Mouse (Mus musculus) Muller cell, postnatal 12 days (primary cell): ENCODE measurements around the gene Ppme1.
A peak's percentile ranks its signal among the peaks of the same experiment; 100 is the strongest.

Experiments
- DNase-seq: peaks from one replicate; pipeline ENCODE4 v3.0.0-alpha.2; 2015; ENCODE audit errors: inconsistent ontology term

Ppme1 gene

DNA sequence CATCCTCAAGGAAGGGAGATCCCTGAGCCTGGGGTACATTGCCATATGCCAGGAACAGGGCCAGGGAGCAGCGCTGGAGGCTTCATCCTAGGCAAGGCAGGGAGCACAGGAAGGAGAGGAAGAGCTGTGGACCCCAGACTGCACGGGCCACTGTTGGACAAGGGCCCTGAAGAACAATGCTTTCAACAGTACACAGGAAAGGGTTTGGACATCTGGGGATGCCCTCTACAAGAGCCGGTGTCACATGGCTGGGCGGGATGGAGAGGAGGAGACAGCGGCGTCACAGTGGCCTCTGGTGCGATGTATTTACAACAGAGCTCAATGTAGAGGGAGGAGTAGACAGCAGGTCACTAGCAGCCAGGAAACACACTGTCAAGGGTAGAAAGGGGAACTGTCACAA is 44.6 kb downstream of the Ppme1 start:
- DNase-seq, result no peak

DNA sequence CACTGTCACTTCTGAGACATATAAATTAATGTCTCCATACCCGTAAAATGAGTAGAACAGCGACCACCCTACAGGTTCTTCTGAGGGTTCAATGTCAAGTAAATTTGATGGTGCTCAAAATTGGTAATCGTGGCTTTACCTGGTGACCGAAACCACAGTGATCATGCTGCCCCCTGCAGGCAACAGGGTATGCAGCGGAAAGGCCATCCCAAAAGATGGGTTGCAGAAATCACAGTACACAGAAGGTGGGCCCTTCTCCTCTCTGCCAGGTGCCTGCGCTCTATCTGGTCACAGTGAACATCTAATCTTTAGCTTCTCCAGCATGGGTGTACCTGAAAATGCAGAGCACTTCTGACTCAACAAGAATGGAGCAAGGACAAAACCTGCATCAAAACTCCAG is 46.6 kb downstream of the Ppme1 start:
- DNase-seq, result no peak

DNA sequence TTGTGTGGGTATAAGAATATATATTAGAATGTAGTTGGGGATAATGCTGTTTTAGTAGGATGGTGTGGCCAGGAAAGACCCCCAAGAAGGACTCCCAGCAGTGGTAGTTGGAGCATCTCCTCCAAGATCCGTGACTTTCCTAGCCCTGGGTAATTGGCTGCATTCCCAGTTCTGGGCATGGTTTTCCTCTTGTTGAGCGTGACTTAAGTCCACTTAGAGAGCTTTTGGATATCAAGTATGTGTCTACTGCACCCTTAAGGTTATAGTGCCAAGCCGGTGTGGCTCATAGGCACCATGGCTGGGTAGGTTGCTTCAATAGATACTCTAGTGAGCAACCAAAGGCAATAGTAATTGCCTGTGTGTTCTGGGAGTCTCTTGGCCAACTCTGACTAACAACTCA is 48.4 kb downstream of the Ppme1 start:
- DNase-seq, result no peak

DNA sequence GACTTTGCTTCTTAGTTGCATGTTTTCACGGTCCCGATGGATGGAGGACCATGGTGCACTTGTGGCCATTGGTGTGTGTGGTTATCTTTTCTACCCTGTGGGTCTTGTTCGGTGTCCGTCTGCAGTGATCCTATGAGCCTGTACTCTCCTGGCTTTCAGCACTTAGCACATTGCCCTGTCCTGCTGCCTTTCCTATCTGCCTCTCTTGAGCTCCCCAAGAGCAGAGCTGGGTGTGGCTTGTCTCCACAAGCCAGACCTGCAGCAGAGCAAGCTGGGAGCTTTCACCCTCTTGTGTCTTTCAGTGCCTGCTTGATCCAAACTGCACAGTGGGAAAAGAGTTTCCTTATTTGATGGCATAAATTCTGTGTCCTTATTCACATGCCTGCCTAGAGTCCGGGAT is 54.6 kb downstream of the Ppme1 start:
- no peak for DNase-seq

DNA sequence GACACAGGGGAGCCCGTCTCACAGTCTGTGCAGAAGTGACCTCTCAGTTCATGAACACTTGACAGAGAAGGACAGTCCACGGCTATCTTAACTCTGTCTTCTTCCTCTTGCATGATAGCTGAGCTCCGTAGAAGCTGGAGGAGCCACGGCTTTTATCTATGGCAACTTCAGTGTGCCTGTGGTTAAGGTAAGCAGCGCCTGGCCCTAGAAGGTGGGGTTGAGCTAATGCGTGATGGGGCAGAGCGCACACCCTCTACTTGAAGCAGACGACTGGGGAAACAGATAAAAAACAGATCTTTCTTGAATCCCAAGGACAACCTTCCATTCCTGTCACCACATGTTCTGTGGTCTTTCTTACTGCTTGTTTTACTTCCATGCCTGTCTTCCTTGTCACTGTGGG is 55.2 kb downstream of the Ppme1 start:
- DNase-seq, result no peak

DNA sequence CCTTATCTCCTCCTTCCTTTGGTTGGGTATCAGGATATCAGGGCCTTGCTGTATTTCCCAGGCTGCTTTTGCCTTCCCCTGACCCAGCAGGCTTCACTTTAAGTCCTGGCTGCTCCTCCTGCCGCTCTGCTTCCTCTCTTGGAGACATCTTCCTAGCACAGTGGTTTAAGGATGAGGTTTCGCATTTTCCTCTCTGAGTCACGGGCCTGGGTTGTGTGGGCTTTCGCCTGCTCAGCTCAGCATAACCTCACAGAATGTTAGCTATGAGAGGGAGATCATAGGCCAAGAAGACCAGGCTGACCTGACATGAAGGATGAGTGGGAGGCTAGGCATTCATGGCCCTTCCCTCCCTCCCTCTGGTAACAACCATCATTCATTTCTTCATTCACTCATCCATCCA is 59.4 kb downstream of the Ppme1 start:
- DNase-seq, result peak; percentile 43

DNA sequence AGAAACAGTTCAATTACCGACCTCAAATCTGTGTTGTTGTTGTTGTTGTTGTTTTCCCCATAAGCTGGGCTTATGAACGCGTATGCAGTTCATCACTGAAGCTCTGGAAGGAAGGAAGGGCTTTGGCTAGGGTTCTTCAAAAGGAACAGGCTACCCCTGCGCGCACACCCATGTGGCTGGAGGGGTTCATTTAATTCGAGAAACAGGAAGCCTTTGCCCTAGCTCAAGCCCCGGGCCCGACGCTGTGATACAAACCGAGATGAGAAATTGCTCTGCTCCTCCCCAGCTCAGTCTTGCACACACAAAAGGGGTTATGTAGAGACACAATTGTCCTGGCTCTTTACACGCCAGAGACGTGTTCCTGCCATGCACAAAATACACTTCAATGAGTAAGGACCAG is 61.8 kb downstream of the Ppme1 start:
- no peak for DNase-seq

DNA sequence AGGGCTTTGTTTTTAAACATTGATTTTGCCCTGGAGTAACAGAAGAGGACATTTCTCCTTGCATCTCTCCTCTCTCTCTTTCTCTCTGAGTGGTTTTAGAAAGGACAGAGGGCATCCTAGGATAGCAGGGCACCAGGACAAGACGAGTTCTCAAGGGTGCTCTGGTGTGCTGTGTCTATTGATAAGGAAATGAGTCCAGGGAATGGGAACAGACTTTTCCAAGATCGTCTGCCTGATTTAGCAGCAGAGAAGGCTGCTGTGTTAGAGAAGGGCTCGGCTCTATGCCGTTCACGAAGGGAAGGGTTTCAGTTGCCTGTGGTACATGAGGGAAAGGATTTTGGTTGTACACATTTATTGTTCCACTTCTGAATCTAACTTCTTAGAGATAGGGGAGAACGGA is 62.4 kb downstream of the Ppme1 start:
- DNase-seq, result no peak

DNA sequence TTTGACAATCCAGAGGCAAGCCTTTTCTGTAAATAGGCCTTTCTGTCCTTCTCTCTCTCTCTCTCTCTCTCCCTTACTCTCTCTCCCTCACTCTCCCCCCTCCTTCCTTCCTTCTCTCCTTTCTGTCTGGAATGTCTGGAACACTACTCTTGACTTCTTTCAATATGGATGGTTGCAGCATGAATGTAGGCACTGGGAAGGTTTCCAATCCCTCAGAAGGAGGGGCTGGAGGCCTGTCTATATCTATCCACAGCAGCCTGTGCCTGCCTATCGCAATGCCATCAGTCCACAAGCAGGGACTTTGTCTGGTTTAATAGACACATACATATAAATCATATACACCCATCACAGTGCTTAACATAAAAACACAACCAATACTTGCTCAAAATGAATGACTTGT is 62.9 kb downstream of the Ppme1 start:
- peak; percentile 64 for DNase-seq

DNA sequence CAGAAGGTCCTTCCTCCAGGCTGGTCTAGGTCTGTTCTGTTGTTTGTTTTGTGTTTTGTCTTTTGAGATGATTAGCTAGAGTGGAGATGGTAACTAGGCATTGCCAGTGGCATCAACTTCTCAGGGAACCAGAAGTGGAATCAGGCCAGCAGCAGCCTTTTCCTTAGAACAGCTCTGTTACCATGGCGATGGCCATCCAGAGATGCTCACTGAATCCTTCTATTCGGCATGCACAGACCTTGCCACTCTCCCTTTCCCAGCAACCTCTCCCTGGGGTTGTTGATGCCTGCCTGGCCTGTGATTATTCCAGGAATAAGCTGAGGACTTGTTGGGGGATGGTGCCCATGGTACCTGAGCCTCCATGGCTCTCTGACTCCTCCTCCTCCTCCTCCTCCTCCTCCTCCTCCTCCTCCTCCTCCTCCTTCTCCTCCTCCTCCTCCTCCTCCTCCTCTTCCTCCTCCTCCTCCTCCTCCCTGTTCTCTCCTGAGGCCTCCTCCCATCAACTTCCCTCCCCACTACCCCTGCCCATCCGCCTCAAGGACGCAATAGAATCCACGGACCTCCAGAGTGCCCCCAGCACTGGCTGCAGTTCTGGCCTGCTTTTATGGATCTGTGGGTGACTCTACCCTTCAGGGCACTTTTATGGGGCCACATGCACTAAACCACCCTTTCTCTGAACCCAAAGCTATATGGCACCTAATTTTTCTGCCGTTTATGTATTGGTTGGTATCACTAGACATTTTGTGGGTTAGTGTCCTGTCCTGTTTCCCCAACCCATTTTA is 64.0 kb downstream of the Ppme1 start:
- no peak for DNase-seq

DNA sequence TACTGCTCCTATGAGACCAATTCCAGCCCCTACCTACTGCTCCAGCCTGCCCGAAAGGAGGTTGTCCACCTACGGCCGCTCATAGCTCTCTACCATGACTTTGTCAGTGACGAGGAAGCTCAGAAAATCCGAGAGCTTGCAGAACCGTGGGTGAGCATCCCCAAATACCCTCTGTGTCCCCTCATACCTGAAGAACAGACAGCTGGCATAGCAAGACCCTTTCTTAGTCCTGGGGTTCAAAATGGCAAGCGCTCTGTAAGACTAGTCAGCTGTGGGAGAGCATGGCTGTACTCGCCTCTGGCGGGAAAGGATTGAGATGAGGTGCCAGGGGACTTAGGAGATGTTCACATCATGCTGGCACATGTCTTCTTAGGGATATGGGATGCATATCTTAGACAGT is 66.2 kb downstream of the Ppme1 start:
- DNase-seq, result no peak

DNA sequence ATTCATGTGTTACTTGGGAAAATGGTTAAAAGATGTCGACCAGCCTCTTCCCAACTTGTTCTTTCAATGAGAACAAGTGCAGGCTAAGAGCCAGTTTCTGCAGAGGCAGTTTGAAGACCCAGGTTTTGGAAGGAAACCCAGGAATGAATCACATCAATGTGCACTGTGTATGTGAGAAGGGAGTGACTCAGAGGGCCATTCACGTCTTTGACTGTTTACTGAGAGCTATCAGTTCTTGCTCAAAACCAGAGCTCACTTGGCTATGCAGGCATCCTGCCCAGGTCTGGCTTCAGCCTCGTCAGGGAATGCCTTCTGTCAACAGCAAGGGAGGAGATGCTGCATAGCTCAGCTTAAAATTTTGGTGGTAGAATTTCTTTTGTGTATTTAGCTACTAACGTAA is 69.8 kb downstream of the Ppme1 start:
- peak; percentile 90 for DNase-seq

DNA sequence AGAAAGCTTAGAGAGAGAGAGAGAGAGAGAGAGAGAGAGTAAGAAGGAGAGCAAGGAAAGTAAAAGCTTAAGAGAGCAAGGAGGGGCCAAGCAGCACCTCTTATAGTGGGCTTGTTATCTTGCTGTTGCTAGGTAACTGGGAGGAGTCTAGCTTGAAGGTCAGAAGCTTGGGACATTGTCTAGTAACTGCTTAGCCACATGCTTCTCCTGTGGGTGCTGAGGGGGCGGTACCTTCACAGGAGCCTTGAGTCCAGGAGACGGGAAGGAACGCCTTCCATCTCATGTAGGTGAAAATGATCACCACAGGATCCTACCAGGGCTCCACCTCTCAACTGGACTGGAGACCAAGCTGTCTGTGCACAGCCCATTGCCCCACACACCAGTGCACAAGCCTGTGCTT is 70.7 kb downstream of the Ppme1 start:
- no peak for DNase-seq

DNA sequence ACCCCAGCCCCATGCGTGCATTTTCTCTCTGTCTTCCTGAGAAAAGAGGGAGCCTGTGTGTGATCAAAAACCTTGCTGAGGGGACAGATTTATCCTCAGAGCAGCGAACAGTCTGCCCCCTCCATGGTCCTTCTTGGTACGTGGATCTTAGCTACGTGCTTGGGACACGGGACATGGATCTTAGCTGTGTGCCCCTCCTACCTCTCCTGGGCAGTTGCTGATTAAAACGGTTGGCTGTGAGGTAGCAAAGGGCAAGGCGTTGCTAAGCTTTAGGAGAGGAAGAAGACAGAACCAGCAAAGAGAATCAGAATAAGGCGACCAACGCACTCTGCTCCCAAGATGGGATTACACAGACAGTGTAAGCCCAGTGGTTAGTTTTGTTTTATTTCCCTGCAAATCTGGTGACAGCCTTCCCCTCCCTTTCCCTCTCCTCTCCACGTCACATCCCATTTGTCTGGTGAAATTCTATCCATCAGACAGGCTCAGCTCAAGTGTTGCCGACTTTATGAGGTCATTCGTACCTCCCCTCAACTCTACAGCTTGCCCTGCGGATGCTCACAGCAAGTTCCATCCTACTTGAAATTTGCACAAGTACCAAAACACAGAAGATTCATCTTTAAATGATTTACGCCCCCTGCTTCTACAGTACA is 73.1 kb downstream of the Ppme1 start:
- no peak for DNase-seq

DNA sequence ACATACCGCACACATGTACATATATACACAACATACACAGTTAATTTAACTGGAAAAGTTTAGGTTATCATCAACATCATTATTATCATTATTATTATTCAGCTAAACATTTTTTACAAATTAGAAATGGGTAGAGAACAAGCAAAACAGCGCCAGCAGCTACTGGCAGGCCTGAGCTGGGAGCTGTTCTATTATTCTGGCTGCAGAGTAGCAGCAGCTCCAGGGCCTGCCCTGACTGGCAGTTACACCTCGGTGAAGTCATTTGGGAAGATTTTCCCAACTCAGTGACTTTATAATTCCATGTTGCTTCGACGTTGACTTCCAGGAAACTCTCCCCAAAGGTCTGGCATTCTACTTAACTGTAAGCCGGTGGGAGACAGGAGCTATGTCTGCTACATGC is 75.4 kb downstream of the Ppme1 start:
- no peak for DNase-seq

DNA sequence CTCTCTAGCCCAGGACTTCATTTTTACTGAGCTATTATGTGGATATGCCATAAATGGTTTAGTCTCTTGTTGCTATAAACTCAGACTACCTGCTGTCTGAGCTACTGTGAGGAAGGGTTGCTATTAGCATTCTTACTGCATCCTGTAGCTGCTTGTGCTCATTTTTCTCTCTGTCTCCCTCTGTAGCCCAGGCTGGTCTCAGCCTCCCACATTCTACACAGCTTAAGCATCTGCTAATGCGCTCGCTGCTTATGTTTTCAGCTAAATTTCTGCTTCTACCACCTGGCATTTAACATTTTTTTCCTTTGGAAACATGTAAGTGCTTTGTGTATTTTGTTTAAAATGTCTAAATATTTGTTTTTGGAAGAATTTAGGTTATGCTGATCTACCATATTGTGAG is 76.4 kb downstream of the Ppme1 start:
- DNase-seq, result no peak

DNA sequence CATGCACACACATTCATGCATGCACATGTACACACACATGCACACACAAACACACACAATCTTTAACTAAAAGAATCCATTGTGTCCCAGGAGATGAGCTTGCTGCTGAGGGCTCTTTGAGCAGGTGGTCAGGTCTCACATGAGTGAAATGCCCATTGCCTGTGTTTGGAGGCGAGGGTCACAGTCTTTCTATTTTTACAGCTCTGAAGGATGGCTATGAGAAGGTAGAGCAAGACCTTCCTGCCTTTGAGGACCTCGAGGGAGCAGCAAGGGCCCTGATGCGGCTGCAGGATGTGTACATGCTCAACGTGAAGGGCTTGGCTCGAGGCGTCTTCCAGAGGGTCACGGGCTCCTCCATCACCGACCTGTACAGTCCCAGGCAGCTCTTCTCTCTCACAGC is 78.6 kb downstream of the Ppme1 start:
- DNase-seq, result no peak

DNA sequence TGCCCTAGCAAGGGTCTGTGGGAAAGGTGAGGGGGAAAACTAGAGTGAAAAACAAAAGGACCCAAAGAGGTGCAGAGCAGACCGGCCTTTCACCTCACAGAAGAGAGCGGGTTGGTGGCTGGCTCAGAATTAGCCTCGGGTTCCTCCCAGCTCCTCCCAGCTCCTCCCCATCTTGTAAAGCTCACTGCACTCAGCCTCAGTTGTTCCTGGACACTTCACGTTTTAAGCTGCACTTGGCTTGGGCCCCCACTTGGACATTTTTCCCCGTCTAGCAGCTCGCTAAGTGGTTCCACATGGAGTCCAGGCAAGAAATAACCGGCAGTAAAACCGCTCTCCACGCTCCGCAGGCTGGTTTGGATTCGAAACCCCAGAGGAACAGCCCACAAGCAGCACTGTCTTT is 83.5 kb downstream of the Ppme1 start:
- DNase-seq, result no peak

DNA sequence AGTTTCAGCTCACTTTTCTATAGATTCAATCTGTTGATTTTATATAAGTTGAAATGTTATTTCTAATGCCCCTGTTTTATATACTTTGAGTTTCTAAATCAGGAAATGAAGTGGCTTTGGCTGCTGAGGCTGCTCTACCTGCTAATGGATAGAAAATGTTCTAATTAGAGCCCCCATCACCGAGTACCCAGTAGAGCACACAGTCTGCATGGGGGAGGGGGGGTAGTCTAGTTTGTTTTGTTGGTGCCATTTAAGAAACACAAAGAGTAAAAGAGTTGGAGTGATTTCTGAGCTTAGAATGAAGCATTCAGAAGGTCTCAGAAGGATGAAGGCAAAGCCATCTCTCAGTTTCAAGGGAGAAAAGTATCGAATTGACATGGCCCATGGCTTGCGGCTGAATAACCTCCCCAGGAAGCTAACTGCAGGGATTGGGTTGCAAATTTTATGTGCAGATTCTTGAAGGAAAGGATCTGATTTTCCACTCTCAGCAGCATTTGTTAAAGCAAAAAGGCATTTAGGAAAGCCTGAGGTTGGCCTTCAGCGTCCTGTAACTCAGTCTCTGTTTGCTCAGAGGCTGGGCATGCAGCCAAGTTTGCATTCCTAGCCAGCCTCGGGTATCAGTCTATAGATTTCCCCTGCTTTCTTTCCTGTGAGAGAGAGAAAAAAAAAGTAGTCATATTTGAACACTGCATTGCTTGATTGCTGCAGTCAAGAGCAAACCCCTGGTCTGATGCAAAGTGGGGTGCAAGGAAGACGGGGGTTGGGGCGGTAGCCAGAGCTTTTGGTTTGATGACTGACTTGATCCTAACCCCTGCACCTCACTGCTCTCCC is 84.1 kb downstream of the Ppme1 start:
- DNase-seq, result peak; percentile 72

DNA sequence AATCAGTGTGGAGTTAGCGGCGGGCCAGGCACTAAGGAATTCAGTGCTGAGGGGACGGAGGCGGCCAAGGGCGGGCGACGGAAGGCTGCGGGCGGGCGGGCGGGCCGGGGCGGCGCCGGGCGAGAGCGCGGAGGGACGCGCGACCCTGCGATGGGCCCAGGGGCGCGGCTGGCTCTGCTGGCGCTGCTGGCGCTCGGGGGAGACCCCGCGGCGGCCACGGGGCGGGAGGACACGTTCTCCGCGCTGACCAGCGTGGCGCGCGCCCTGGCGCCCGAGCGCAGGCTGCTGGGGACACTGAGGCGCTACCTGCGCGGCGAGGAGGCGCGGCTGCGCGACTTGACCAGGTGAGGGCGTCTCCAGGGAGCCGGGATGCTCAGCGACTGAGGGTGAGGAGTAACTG is 86.7 kb downstream of the Ppme1 start, which contains the start of gene P4ha3:
Gene P4ha3, plus strand, starts transcription at position 138 of the 400 bp plus-strand sequence.
- DNase-seq, result peak; percentile 34

DNA sequence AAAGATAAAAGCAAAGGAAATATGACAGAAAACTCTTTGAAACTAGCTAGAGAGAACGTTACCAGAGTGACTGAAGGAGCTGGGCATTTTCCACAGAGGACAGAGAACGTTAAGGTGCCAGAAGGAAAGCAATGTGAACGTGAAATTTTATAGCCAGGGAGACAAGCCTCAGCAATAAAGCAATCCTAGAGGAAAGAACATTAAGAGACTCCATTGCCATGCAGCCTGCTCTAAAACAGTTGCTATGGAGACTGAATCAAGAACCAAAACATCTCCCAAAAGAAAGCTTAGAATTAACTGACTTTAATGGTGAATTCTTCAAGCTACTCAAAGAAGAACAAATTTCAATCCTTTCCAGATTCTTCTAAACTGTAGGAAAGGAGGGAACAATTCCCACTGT is 88.8 kb downstream of the Ppme1 start:
- no peak for DNase-seq

DNA sequence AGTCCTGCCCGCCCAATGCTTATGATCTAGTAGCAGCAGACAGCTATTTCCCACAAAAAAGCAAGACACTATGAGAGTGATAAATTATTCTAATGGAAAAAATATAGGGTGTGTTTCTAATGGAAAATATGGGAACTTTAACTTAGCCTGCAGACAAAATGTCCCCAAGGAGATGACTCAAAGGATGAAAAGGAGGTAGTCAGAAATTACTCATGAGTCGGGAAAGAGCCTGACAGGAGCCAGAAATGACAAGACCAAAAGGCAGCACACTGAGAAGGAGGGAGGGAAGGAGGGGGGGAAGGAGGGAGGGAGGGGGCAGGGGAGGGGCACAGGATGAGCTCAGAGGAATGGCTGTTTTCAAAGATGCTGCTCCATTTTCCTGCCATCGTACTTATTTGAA is 90.5 kb downstream of the Ppme1 start:
- DNase-seq, result peak; percentile 33

DNA sequence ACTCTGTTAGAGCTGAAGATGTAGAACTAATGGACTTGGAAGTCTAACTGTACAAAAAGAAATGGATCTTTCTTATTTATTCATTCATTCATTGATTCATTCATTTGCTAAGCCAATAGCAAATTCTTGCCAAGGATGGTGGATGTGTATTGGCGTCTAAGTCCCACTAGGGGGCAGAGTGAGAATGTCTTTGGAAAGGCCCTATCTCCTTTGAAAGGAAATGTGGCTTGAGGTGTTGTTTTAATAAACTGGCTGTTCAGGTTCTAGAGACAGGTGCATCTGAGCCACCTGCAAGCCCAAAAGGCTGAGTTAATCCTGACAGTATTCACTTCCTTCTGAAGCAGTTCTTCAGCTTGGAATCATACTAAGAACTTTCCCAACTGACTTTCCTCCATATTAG is 92.3 kb downstream of the Ppme1 start:
- peak; percentile 45 for DNase-seq
